Mouse (Mus musculus) midbrain, embryonic 16.5 days (tissue): ENCODE data around the gene Gstm1. TPM values are rescaled to one million over a fixed set of nuclear protein-coding genes. Genes with fewer than 3 reads are reported as not detected.

Source experiments
- ATAC-seq: fragments of 200-750 bp; cut with Nextera tagmentation; 2 replicates; pipeline ENCODE4 v1.8.0; 2017; ENCODE audit warnings: moderate TSS enrichment
- H3K27ac ChIP-seq: fragments of 300-500 bp; sonication (generic); 2 replicates; pipeline ENCODE4 v1.5.1; 2014; ENCODE audit warnings: mild to moderate bottlenecking, low read length, mixed read lengths
- H3K27me3 ChIP-seq: fragments of 300-500 bp; sonication (generic); 2 replicates; pipeline ENCODE4 v1.6.1; 2014; ENCODE audit warnings: low read depth, low read length, mixed read lengths; ENCODE audit not compliant: control insufficient read depth, insufficient read depth
- H3K36me3 ChIP-seq: fragments of 300-500 bp; sonication (generic); 2 replicates; pipeline ENCODE4 v1.6.1; 2014; ENCODE audit warnings: mild to moderate bottlenecking, low read length, moderate library complexity, mixed read lengths; ENCODE audit not compliant: control insufficient read depth, insufficient read depth
- H3K4me1 ChIP-seq: fragments of 300-500 bp; sonication (generic); 2 replicates; pipeline ENCODE4 v1.6.1; 2014; ENCODE audit warnings: mild to moderate bottlenecking, low read length, mixed read lengths; ENCODE audit not compliant: control insufficient read depth, insufficient read depth
- H3K4me2 ChIP-seq: fragments of 300-500 bp; sonication (generic); 2 replicates; pipeline ENCODE4 v1.6.1; 2014; ENCODE audit warnings: mild to moderate bottlenecking, low read length, mixed read lengths
- H3K4me3 ChIP-seq: fragments of 300-500 bp; sonication (generic); 2 replicates; pipeline ENCODE4 v1.5.1; 2014; ENCODE audit warnings: low read depth, mild to moderate bottlenecking, low read length, moderate library complexity, mixed read lengths
- H3K9ac ChIP-seq: fragments of 300-500 bp; sonication (generic); 2 replicates; pipeline ENCODE4 v1.6.1; 2014; ENCODE audit warnings: low read depth, low read length, mixed read lengths
- H3K9me3 ChIP-seq: fragments of 300-500 bp; sonication (generic); replicated peaks from 2 replicates; pipeline ENCODE4 v1.6.1; 2014; ENCODE audit warnings: mild to moderate bottlenecking, low read length, mixed read lengths; ENCODE audit not compliant: control insufficient read depth, poor library complexity, severe bottlenecking
- WGBS: fragments of 180-500 bp; shearing (Covaris S2); extraction: QIAGEN DNeasy Blood & Tissue Kit; methylation state at CpG from one replicate; pipeline ENCODE4 v1.1.7; 2014; 5-methylcytosine and 5-hydroxymethylcytosine counted together
- polyA plus RNA-seq: library from polyadenylated mRNA; unstranded; fragments of >200 nt; fragmentation: Nextera tagmentation; extraction: Ambion mirVana; gene quantifications from 2 replicates; pipeline ENCODE4 v1.2.1, GENCODE M21; 2015

Gstm1 gene
- 86.7 and 139 TPM in 2 replicates for polyA plus RNA-seq

DNA sequence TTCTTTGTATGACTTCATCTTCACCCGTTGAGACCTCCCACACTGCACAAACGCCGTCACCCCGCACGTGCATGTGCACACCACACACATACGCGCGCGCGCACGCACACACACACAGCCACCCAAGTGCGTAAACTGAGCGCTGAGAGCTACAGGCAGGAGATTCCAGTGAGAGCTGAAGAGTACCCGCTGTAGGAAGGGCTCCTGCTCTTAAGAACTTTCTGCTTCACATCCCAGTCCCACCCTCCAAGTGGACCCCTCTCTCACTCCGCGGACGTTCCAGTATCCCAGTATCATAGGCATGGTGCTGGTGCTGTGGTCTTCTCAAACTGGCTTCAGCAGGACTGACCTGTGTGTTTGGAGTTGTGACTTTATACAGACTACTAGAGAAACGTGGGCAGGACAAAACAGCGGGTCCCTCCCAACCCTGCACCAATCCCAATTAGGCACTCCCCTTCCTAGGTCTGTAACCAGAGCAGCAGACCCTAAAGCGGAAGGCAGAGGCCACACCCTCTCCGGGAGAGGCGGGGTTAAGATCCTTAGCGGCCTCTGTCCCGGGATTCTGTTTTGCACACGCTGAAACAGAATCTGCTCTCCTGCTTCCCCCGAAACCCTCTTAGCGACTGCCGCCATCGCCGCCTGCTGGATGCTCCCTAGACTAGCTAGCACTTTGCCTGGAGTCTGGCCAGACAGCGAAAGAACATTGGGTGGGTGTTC lies at the start of gene Gstm1:
TSS of gene Gstm1 (minus strand) at position 501 of the 717 bp plus-strand sequence.
- Histone ChIP-seq H3K9me3 (no peaks in the 10 kb centered on the region), H3K27me3 (no peaks in the 10 kb centered on the region), H3K36me3 (no peaks in the 10 kb centered on the region), H3K9ac (peak within 1 kb of the TSS; percentile 61), H3K4me2 (peak within 1 kb of the TSS; percentile 63), H3K27ac (peak within 1 kb of the TSS; percentile 76), H3K4me1 (peaks cover 18% of the 10 kb centered on the region), H3K4me3 (peak within 1 kb of the TSS; percentile 47)
- WGBS = under 1% methylated on average over 31 of the region's 31 CpGs
- peak; percentile 92 for ATAC-seq

DNA sequence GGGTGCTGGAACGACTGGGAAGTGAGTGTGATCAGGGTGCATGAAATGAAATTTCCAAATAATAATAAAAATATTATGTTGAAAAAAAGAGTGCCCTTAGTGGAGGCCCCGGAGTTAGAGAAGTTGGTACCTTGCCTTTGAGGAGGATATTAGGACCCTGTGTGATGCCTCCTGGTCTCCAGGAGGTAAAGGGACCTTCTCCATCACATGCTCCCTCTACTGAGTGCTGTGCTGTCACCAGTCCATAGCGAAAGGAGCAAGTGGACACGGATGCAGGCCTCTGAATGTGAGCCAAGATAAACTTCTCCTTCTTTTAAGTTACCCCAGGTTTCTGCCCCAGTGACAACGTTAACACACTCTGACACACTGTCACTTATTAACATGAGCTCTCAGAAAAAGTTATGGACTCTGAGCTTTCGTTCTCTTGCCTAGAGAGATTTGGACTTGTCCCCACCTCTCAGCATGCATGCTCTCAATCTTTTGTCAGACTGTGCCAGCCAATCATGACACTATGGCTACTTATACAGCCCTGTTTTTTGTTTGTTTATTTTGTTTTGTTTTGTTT lies 49.7 kb upstream of the Gstm1 start:
- 73% methylated on average over 6 of the region's 6 CpGs for WGBS
- no peaks in the 10 kb centered on the region for H3K4me1 ChIP-seq
- no peaks in the 10 kb centered on the region for H3K9me3 ChIP-seq
- no peaks in the 10 kb centered on the region for H3K27me3 ChIP-seq
- no peak overlapping the region for H3K4me2 ChIP-seq
- no peak overlapping the region for H3K9ac ChIP-seq
- 0 out of 2 replicates have a peak, but pooled peaks cover 3% of the 10 kb centered on the region for H3K36me3 ChIP-seq
- no peak overlapping the region for H3K4me3 ChIP-seq
- ATAC-seq = no peak
- no peak overlapping the region for H3K27ac ChIP-seq

DNA sequence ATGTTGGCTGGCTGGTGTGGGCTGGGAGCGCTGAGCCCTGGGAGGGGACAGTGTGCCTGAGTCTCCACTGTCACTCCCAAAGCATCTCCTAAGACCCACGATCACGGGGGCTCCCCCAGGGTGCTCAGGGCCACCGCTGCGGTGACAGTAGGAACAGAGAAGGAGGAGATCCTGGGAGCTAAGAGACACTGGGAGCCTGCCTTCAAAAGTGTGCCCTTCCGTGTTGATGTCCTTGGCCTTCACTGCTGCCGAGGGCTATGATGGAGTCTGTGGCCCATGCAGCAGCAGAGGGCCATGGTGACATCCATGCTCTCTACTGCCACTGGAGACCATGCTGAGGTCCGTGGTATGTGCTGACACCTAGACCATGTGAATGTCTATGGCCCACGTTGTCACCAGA lies 47.8 kb upstream of the Gstm1 start:
- ATAC-seq = no peak
- Histone ChIP-seq H3K27ac (no peak overlapping the region), H3K4me2 (no peak overlapping the region), H3K36me3 (no peaks in the 10 kb centered on the region), H3K9me3 (no peaks in the 10 kb centered on the region), H3K27me3 (no peaks in the 10 kb centered on the region), H3K4me1 (no peaks in the 10 kb centered on the region), H3K4me3 (no peak overlapping the region), H3K9ac (no peak overlapping the region)
- WGBS = 90% methylated on average over 9 of the region's 9 CpGs

DNA sequence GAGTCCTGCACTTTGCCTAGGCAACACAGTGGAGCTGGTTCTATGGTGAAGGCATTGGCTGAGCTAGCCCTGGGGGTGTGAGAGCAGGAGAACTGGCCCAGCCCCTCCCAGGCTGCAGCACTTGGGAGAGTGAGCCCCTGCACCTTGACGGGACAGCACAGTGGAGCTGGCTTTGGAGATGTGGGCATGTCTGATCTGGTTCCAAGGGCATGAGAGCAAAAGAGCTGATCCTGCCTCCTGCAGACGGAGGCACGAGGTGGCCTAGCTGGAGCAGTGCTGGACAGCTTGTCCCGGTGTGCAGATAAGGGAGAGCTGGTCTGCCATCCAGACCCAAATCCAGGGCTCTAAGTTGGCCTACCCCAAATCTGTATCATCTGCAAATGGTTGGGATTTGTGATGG lies 46.9 kb upstream of the Gstm1 start:
- Histone ChIP-seq H3K9ac (no peak overlapping the region), H3K27me3 (no peaks in the 10 kb centered on the region), H3K4me3 (no peak overlapping the region), H3K4me2 (no peak overlapping the region), H3K27ac (no peak overlapping the region), H3K4me1 (no peaks in the 10 kb centered on the region), H3K9me3 (no peaks in the 10 kb centered on the region), H3K36me3 (no peaks in the 10 kb centered on the region)
- WGBS = 83% methylated on average over 4 of the region's 4 CpGs
- ATAC-seq = no peak

DNA sequence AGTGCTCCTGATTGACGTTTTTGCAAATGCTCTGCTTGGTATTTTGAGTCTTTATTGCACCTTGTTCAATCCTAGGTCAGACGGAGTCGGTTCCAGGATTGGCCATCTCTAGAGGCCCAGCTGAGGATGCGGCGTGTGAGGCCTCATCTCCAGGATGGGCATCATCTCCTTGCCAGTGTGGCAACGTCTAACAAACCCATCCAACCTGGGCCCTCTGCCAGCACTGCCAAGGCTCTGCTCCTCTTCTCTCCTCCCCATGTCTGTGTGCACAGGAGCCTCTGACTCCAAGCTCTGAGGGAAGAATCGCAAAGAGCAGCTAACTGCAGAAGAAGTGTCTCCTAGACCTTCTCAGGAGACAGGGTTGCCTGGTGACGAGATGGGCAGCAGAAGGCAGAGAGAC lies 44.9 kb upstream of the Gstm1 start:
- Histone ChIP-seq H3K4me2 (no peak overlapping the region), H3K9me3 (no peaks in the 10 kb centered on the region), H3K4me3 (no peak overlapping the region), H3K9ac (no peak overlapping the region), H3K27ac (no peak overlapping the region), H3K4me1 (no peaks in the 10 kb centered on the region), H3K36me3 (no peaks in the 10 kb centered on the region), H3K27me3 (no peaks in the 10 kb centered on the region)
- WGBS = 83% methylated on average over 8 of the region's 8 CpGs
- ATAC-seq = no peak

DNA sequence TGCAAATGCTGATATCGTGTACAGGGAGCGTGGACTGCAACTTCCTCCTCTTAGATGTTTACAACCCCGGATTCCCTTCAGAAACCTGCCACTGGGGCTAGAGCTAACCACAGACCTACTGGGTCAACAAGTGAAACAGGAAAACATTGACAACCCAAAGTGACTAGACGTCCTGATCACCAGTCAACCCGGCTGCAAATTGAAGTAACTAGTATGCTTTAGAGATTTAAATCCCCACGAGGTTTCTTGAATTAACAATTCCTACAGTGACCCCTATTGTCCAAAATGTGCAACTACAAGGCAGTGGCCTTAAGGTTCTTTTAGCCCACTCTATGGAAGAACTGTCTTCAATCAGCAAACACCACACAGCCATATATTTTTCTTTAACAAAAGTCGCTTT lies 43.6 kb upstream of the Gstm1 start:
- Histone ChIP-seq H3K9me3 (no peaks in the 10 kb centered on the region), H3K4me3 (no peak overlapping the region), H3K27me3 (no peaks in the 10 kb centered on the region), H3K4me1 (no peaks in the 10 kb centered on the region), H3K36me3 (no peaks in the 10 kb centered on the region), H3K27ac (no peak overlapping the region), H3K4me2 (no peak overlapping the region), H3K9ac (no peak overlapping the region)
- 26% methylated on average over 7 of the region's 7 CpGs for WGBS
- ATAC-seq = no peak

DNA sequence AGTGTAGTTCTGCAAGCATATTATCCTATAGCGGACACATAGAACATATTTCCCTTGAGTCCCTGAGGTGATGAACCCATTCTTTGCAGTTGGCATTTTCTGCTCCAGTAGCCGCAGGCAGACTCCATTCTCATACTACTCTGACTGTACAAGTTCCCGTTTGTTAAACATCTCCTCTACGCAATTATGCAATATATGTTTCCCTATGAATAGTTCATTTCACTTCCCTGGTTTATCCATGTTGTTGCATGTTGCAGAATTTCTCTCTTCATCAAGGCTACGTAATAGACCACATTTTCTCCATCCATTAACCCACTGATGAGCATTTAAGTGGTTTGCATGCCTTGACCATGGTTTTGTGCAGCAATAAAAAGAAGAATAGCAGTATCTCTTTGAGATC lies 32.7 kb upstream of the Gstm1 start:
- no peak for ATAC-seq
- Histone ChIP-seq H3K4me1 (no peaks in the 10 kb centered on the region), H3K27ac (no peak overlapping the region), H3K9ac (no peak overlapping the region), H3K4me3 (no peak overlapping the region), H3K9me3 (no peaks in the 10 kb centered on the region), H3K4me2 (no peak overlapping the region), H3K27me3 (no peaks in the 10 kb centered on the region), H3K36me3 (no peaks in the 10 kb centered on the region)
- WGBS = 91% methylated on average over 5 of the region's 5 CpGs

DNA sequence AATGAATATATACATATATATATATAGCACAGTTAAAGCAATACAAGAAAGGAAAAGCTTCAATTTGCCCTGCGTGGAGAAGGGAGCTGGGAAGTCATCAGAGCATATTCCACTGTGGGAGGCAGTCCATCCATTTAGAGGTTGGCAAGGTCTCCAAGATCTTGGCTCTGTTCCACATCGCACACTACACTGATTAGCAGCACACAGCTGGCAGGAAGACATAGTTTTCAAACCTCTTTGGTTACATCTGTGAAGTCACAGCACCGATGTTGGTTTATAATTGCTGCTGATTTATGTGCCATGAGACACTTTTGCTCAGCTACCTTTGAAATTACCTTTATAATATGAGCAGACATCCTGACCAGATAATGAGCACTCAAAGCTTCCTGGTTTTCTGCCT lies 30.5 kb upstream of the Gstm1 start:
- Histone ChIP-seq H3K9ac (no peak overlapping the region), H3K36me3 (no peaks in the 10 kb centered on the region), H3K9me3 (no peaks in the 10 kb centered on the region), H3K4me2 (no peak overlapping the region), H3K4me1 (peaks cover 5% of the 10 kb centered on the region; the same call in 1 of the 2 replicates), H3K27me3 (no peaks in the 10 kb centered on the region), H3K27ac (no peak overlapping the region), H3K4me3 (no peak overlapping the region)
- WGBS = 78% methylated on average over 3 of the region's 3 CpGs
- no peak for ATAC-seq

DNA sequence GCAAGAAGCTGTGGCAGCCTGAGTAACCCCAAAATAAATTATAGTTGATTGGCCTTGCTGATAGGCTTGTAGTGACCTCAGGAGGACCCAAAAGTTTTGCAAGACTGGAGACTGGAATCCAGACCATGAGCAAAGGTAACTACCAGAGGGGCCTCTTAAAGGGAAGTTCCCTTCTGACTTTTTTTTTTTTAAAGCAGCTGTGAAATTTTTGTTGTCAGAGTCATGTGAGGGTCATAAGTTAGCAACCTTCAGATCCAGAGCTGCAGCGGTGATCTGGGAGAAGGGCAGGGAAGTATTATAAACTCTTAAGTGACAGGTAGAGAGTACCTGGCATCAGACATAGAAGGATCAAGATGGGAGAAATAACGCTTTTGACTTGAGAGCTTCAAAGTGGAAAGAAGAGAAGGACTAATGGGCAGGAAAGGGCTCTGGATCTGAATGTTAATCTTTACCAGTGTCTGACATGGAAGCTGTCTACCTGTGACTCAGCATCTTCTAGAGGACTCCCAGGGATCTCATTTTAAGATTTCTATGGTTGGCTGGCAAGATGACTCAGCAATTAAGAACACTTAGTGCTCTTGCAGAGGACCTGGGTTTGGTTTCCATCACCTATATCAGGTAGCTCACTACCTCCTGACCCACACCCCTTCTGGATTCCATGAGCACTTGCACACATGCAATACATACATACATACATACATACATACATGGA lies 29.3 kb upstream of the Gstm1 start:
- Histone ChIP-seq H3K27me3 (no peaks in the 10 kb centered on the region), H3K9me3 (no peaks in the 10 kb centered on the region), H3K4me2 (no peak overlapping the region), H3K4me3 (no peak overlapping the region), H3K36me3 (no peaks in the 10 kb centered on the region), H3K9ac (no peak overlapping the region), H3K27ac (no peak overlapping the region), H3K4me1 (peaks cover 5% of the 10 kb centered on the region; the same call in 1 of the 2 replicates)
- WGBS = 100% methylated on average over 2 of the region's 2 CpGs
- no peak for ATAC-seq
